Mouse (Mus musculus) hematopoietic stem cell, adult 5-6 weeks (primary cell): ENCODE results near the gene Mx1. TPM values are rescaled to one million over a fixed set of nuclear protein-coding genes. Genes with fewer than 3 reads are reported as not detected.

Experiments
- ATAC-seq, 2 experiments: fragments of 125-278 bp in 1 of 2; replicated peaks in 1 of 2; 2 replicates each; pipeline ENCODE4 v1.8.0; 2016 to 2017; ENCODE audit warnings: inconsistent platforms in 2 of 2, mild to moderate bottlenecking in 2 of 2, moderate number of reproducible peaks in 2 of 2, low read depth in 1 of 2, moderate TSS enrichment in 1 of 2; ENCODE audit not compliant: low FRiP score in 2 of 2, poor library complexity in 2 of 2, severe bottlenecking in 2 of 2, insufficient read depth in 1 of 2, low TSS enrichment in 1 of 2
- total RNA-seq: library from RNA; stranded (forward); fragments of 172-1452, 232-1000 nt; gene quantifications from 2 replicates; pipeline ENCODE4 v1.2.3, GENCODE M21; 2017

Gene Mx1
- total RNA-seq, 1 experiment from 2014 or later = 7.1 TPM

DNA sequence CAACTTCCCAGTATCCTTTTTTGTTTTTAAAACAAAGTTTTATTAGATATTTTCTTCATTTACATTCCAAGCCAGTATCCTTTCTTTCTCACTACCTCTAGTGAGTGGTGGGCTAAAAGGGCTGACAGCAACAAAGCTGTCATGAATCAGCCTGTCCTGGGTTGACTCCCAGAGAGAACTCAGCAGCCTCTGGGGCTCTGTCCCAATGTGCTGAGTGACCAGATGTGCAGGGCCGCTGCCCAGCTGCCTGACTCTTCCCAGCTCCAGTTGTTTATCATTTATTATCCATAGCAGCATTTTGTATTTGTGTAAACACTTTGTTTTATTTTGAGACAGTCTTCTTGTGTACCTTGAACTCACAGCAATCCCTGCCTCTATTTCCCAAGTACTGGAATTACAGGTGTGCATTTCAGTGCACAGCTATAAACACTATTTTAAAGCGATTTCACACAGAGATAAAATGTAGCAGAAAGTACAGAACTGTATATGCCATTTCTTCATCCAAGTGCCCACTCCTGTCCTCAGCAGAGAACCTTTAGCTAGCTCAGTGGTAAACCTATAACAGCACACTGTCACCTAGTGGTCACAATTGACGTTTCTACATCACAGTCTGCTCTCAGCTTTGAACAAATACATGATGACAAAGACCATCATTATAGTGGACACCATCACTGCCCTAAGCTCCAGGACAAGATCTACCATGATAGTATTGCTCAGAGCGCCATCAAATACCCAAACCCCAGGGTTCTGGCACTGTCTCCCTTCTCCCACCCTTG lies 3.7 kb upstream of the Mx1 start:
- ATAC-seq = peak in 1 of 2 experiments; percentile 44; a peak in 1 of 4 replicates

- ATAC-seq = no peak
These were observed 1.4 kb downstream of the Mx1 start for GRCm38 (mm10) chr16:97461271-97461670.

GRCm38 (mm10) chr16:97459831-97460230 lies 2.9 kb downstream of the Mx1 start:
- no peak for ATAC-seq

GRCm38 (mm10) chr16:97447386-97447785 lies 15.3 kb downstream of the Mx1 start:
- ATAC-seq = no peak

- ATAC-seq = peak; percentile 80 to 82
These were observed 18.9 kb downstream of the Mx1 start for GRCm38 (mm10) chr16:97443670-97444263.

GRCm38 (mm10) chr16:97441967-97442366 lies 20.7 kb downstream of the Mx1 start:
- no peak for ATAC-seq

GRCm38 (mm10) chr16:97438191-97438590 lies 24.5 kb downstream of the Mx1 start:
- ATAC-seq = no peak

DNA sequence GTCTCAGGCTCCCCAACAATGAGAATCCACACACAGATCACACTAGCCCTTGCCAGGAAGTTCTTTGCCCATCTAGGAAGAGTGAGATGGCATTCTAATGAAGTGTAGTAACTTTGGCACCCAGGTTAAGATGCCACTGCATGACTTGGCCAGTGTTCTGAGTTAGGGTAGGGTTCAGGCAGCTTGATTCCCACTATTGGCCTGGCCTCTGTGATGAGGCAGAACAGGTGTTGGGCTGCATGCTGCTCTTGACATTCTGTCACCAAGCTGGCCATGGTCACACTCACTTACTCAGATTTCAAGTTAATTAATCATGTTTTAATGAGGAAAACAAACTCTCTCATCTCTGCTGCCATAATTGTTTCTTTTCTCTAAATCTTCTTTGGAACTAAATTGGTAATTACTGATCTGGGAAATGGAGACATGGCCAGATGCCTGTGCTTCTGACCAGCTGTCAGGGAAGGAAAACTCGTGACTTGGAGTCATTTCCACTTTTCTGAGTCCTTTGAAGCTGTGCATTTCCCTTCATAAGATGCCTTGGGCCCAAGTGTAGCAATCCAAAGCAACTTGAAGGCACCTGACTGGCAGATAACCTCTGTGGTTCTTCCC lies 25.2 kb downstream of the Mx1 start:
- ATAC-seq = no peak

GRCm38 (mm10) chr16:97434206-97434605 lies 28.5 kb downstream of the Mx1 start:
- no peak for ATAC-seq

- ATAC-seq = peak in 1 of 2 experiments; percentile 42; a peak in 2 of 4 replicates
These were observed 31.4 kb downstream of the Mx1 start for GRCm38 (mm10) chr16:97431328-97431727.

DNA sequence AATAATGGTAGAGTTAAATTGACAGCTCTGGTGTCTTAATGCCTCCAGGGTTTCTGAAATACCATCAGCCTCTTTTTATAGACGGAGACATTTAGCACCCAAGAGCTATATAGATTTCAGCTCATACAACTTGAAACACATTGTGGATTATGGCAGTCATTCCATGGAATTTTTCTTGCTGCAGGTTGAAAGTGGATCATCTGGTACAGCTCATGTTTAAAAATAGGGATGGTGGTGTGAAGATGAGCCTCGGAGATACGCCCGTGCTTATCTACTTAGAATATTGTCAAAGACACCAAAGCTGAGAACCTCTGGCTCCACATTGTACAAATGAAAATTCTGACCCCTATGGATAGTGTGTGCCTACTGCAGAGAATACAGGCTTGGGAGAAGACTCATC lies 32.6 kb downstream of the Mx1 start:
- ATAC-seq = no peak

DNA sequence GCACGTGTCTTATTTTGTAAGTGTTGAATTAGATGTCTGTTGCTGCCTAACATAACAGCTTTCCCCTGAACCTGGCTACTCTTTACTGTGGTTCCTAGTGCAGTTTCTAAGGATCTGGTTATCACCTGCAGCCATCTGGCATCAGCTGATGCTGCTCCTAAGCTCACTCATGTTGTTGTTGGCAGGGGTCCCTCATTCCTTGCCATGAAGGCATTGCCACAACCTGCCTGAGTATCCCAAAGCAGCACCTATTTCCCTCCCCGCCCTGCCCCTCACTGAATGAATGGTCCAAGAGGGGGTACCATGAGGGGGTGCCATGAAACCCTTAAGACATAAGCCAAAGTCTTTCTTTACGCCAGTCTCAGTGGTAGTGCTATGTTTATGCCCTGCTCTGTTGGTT lies 34.7 kb downstream of the Mx1 start:
- ATAC-seq = no peak

DNA sequence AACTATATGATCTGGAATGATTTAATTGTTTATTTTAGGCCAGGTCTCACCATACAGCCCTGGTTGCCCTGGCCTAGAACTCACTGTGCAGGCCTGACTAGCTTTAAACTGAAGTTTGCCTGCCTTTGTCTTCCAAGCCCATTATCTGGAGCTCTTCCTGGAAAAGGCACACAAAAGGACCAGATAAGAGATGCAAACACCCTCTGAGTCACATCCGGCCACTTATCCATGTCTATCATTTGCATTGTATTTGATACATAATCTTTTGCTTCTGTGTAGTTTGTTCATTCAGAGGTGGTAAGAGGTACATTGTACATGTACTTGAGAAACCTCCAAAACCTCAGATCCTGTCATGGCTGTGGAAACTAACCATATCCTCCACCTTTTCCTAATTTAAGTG lies 39.1 kb downstream of the Mx1 start:
- ATAC-seq = no peak

GRCm38 (mm10) chr16:97421671-97422070 lies 41.0 kb downstream of the Mx1 start:
- no peak for ATAC-seq

- ATAC-seq = 0 out of 4 replicates have a peak, but pooled peaks have one; percentile 25 to 42
These were observed 43.8 kb downstream of the Mx1 start for GRCm38 (mm10) chr16:97418749-97419453.

DNA sequence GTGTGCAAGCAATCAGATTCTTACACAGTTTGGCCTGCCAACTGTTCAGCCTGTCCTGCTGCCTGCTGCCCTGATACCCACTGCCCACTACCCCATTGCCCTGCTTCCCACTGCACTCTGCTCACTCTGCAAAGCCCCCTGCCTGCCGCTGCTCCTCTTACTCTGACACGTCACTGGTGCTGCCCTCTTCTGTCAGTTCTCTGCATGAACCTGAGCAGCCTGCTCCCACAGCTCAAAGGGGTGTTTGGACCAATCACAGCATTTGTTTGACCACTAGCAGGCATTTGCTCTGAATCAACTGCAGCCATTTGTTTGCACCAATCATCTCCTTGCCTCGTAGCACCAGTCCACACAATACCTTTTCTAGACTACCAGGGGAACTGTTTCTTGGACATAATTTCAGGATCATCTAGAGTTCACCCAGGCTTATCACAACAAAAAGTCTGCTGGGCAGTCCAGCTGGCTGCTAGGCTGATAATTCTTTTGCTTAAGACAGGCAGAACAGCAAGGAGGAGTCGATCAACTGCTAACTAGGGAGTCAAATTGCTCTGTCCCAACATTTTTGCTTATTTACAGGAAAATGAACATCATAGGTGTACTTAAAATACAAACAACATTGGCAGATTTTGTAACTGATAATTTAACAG lies 44.7 kb downstream of the Mx1 start:
- ATAC-seq = peak; percentile 64 to 67

DNA sequence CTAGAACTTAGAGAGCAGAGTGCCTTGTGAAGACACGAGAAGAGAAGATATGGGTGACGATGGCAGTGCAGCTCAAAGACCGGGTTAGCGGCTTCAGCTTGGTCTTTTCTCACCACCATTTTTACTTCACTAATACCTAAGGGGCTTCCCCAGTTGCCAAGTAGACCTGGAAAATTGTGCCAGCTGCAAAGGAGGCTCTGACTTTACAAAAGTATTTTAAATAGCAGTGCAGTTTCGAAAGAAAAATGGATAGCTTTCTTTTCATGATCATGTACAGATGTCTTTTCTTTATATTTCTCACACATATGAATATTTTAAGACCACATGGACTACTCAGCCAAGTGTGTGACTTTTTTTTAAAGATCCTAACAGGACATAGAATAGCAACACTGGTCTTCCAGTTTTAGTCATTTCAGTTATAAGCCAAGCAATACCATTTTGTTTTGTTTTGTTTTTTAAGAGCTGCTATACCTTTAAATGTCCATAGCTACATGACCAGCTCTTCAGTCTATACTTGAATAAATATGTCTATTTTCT lies 57.2 kb downstream of the Mx1 start:
- ATAC-seq = no peak
